ENCODE assay signal across 9 mouse cellular contexts in genomic region chr2:73496329-73496685, GRCm38 (mm10). TPM values are rescaled to one million over a fixed set of nuclear protein-coding genes. Genes with fewer than 3 reads are reported as not detected.
DNase-seq lines count a peak whose midpoint lies in the region; ATAC-seq and TF ChIP-seq lines count a peak whose summit lies in the region.
"Had no signal": no experiment of that assay in that cellular context is flagged by ENCODE, and none has a peak within 500 bp of the region (broad histone marks: within the 10 kb centered on the region; RNA-seq: fewer than 3 reads in every experiment).

No protein-coding gene starts in this region.

- TF ChIP-seq CTCF in liver, postnatal 0 days (IDR thresholded peaks at IDR 0.05; ENCODE audit: low read depth), result no peak

- 0 out of 2 replicates have a peak overlapping the region, but pooled peaks have one; percentile 17 for H3K27ac ChIP-seq in lung, embryonic 15.5 days
- H3K27ac ChIP-seq in kidney, embryonic 16.5 days (ENCODE audit: low read length), result peak overlapping the region; percentile 77
- H3K27ac ChIP-seq in liver, postnatal 0 days (ENCODE audit: low read depth), result peak overlapping the region; percentile 62
- no peak overlapping the region for H3K27ac ChIP-seq in midbrain, embryonic 10.5 days (replicated peaks)

- peak; percentile 46 for DNase-seq in gastrocnemius, adult 18-20 months (ENCODE audit: low spot score)
- no peak for DNase-seq in gastrocnemius, adult 8-10 months (ENCODE audit: low spot score in 2 of 2)
- DNase-seq in lung, postnatal 25 days (ENCODE audit: low spot score), result no peak
- DNase-seq in liver, postnatal 0 days, result no peak
- no peak for DNase-seq in left cerebral cortex, postnatal 25 days (ENCODE audit: low spot score in 2 of 2)
- no peak for DNase-seq in midbrain, embryonic 10.5 days (ENCODE audit: low spot score)
- DNase-seq: gastrocnemius, postnatal 14 days had no signal

- H3K27me3 ChIP-seq in lung, embryonic 15.5 days, result no peaks in the 10 kb centered on the region
- no peaks in the 10 kb centered on the region for H3K27me3 ChIP-seq in kidney, embryonic 16.5 days (ENCODE audit: insufficient read depth, low read length)
- H3K27me3 ChIP-seq in liver, postnatal 0 days (ENCODE audit: insufficient read depth, low read length), result no peaks in the 10 kb centered on the region
- no peaks in the 10 kb centered on the region for H3K27me3 ChIP-seq in midbrain, embryonic 10.5 days (ENCODE audit: low read depth, poor library complexity, severe bottlenecking)

- no peaks in the 10 kb centered on the region for H3K36me3 ChIP-seq in lung, embryonic 15.5 days
- H3K36me3 ChIP-seq in kidney, embryonic 16.5 days (ENCODE audit: insufficient read depth, low read length), result 0 out of 2 replicates have a peak, but pooled peaks cover 6% of the 10 kb centered on the region
- H3K36me3 ChIP-seq in liver, postnatal 0 days (replicated peaks; ENCODE audit: insufficient read depth, low read length), result no peaks in the 10 kb centered on the region
- 0 out of 2 replicates have a peak, but pooled peaks cover 4% of the 10 kb centered on the region for H3K36me3 ChIP-seq in midbrain, embryonic 10.5 days

- WGBS in lung, embryonic 15.5 days, result 43% methylated on average over 4 of the region's 4 CpGs
- WGBS in kidney, embryonic 16.5 days, result 41% methylated on average over 4 of the region's 4 CpGs
- 51% methylated on average over 4 of the region's 4 CpGs for WGBS in liver, postnatal 0 days (ENCODE audit: insufficient replicate concordance)
- WGBS in midbrain, embryonic 10.5 days, result 79% methylated on average over 4 of the region's 4 CpGs

- no peaks in the 10 kb centered on the region for H3K9me3 ChIP-seq in lung, embryonic 15.5 days
- no peaks in the 10 kb centered on the region for H3K9me3 ChIP-seq in kidney, embryonic 16.5 days (ENCODE audit: low read length)
- H3K9me3 ChIP-seq in liver, postnatal 0 days (ENCODE audit: low read length), result no peaks in the 10 kb centered on the region
- H3K9me3 ChIP-seq in midbrain, embryonic 10.5 days (replicated peaks), result no peaks in the 10 kb centered on the region

- ATAC-seq in lung, embryonic 15.5 days (ENCODE audit: borderline replicate concordance, extremely low read depth, low FRiP score, low TSS enrichment), result no peak
- ATAC-seq in kidney, embryonic 16.5 days (ENCODE audit: low FRiP score, low TSS enrichment), result peak; percentile 58
- no peak for ATAC-seq in liver, postnatal 0 days

- peaks cover 26% of the 10 kb centered on the region for H3K4me1 ChIP-seq in lung, embryonic 15.5 days
- peaks cover 19% of the 10 kb centered on the region for H3K4me1 ChIP-seq in kidney, embryonic 16.5 days (ENCODE audit: insufficient read depth, low read length)
- H3K4me1 ChIP-seq in liver, postnatal 0 days (ENCODE audit: insufficient read depth), result peaks cover 24% of the 10 kb centered on the region
- H3K4me1 ChIP-seq in midbrain, embryonic 10.5 days, result 0 out of 2 replicates have a peak, but pooled peaks cover 5% of the 10 kb centered on the region

- no peak overlapping the region for H3K9ac ChIP-seq in lung, embryonic 15.5 days
- 0 out of 2 replicates have a peak overlapping the region, but pooled peaks have one; percentile 31 for H3K9ac ChIP-seq in kidney, embryonic 16.5 days (replicated peaks; ENCODE audit: low read length)
- H3K9ac ChIP-seq in liver, postnatal 0 days (replicated peaks), result no peak overlapping the region

- intact Hi-C loops in left cerebral cortex, postnatal 25 days (cut with DNase I), result no loop called here

- no peak overlapping the region for H3K4me3 ChIP-seq in lung, embryonic 15.5 days
- H3K4me3 ChIP-seq in kidney, embryonic 16.5 days (ENCODE audit: low read length), result no peak overlapping the region
- no peak overlapping the region for H3K4me3 ChIP-seq in liver, postnatal 0 days (ENCODE audit: low read depth, low read length)
- no peak overlapping the region for H3K4me3 ChIP-seq in midbrain, embryonic 10.5 days

- no peak for TF ChIP-seq EP300 in liver, postnatal 0 days (IDR thresholded peaks at IDR 0.05; ENCODE audit: low read depth)

- H3K4me2 ChIP-seq in lung, embryonic 15.5 days, result peak overlapping the region; percentile 14; the same call in 1 of the 2 replicates
- H3K4me2 ChIP-seq in kidney, embryonic 16.5 days (replicated peaks; ENCODE audit: low read depth, low read length), result peak overlapping the region; percentile 35; the same call in 1 of the 2 replicates
- peak overlapping the region; percentile 34; the same call in 1 of the 2 replicates for H3K4me2 ChIP-seq in liver, postnatal 0 days (ENCODE audit: low read depth, low read length)

RNA-seq across cellular contexts. Expression of gene Wipf1, which starts 33.2 kb away (rescaled TPM):
- total RNA-seq in gastrocnemius, adult 18-20 months (2021), result 1 to 10 TPM; 6.3 to 7.9 TPM
- total RNA-seq in gastrocnemius, adult 8-10 months (2022), result 10 to 100 TPM in 1 of 4 experiments, 1 to 10 TPM in 3; 4.5 to 10.1 (median 6.6) TPM
- 8.3 and 10.2 TPM in 2 replicates for polyA plus RNA-seq in lung, embryonic 15.5 days (2015; fragmentation: Nextera tagmentation; extraction: Ambion mirVana)
- polyA plus RNA-seq in kidney, embryonic 16.5 days (2015; fragmentation: Nextera tagmentation; extraction: Ambion mirVana), result 8.6 and 10.4 TPM in 2 replicates
- polyA plus RNA-seq in liver, postnatal 0 days (2015; fragmentation: Nextera tagmentation; extraction: Ambion mirVana), result 4.3 TPM in 2 replicates
- 1 to 10 TPM; 7.0 to 8.4 TPM for total RNA-seq in left cerebral cortex, postnatal 25 days (2021)
- 7.4 and 7.6 TPM in 2 replicates for polyA plus RNA-seq in midbrain, embryonic 10.5 days (2016; fragmentation: Nextera tagmentation; extraction: Ambion mirVana)
